Mouse (Mus musculus) pancreas, adult 10 weeks (tissue): ENCODE data around the gene Upf3a. TPM values are rescaled to one million over a fixed set of nuclear protein-coding genes. Genes with fewer than 3 reads are reported as not detected.

Experiments used
- polyA plus RNA-seq: library from polyadenylated mRNA; stranded (reverse); fragments of 350-450 nt; fragmentation: Illumina TruSeq; extraction: RNeasy Lipid Tissue Mini Kit (QIAGEN cat#74804); gene quantifications from one replicate; pipeline ENCODE4 v1.2.3, GENCODE M21; 2015; ENCODE audit warnings: low read depth, low replicate concordance; ENCODE audit not compliant: insufficient read depth

Upf3a gene
- 6.4 TPM for polyA plus RNA-seq

DNA sequence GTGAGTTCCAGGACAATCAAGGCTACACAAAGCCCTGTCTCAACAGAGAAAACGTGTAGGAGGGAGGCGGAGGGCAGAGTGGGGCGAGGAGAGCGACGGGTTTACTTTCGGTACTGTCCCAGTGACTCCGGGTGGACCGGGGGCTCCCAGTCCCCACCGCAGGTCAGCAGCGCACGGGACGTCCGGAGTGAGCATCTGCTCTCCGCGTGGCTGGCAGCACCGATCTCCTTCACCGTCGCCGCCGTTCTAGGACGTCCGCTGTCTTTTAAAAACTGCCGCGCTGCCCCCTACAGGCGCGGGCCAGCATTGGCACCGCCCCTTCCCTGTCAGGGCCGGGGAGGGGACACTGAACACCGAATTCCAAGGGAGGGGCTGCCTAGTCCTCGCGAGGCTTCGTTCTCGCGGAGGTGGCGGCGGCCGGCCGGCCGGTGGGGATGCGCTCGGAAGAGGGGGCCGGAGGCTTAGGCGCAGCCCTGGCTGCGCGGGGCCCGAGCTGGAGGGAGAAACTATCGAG is at the start of gene Upf3a:
TSS of gene Upf3a (plus strand) at position 366 of the 514 bp plus-strand sequence.

DNA sequence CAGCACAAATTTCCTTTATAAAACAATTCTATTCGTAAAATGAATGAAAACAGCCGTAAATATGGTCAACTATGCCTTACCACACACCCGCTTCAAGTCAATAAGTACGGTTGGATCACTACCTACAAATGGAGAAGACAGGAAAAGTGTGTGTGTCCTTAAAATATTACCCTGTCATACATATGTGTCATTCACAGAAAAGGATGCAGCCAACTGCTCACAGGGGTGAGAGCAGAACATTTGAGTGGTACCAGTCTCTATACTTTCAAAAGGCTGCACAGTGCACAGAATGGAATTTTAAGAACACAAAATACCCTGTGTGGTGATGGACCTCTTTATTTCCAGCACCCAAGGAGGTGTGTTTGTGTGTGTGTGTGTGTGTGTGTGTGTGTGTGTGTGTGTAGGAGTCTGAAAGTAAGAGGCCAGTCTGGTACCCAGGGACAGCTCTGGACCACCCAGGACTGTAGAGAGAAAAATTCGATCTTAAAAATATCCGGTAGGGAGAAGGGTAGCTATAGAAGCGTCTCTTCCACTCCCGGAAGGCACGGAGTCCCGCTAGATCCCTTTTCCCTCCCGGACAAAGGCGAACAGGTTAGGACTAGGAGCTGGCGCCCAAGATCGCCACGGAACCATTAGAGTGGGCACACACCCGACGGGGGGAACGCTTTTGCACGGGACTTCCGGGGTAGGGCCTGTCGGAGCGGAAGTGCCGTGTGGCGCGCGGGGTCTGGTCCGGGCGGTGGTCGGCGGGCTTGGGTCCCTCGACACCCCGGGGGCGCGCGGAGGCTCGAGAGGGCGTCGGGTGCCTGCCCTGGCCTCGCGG is 28.2 kb upstream of the Upf3a start, which contains the start of gene Cdc16:
TSS of gene Cdc16 (plus strand) at position 695 of the 823 bp plus-strand sequence.

DNA sequence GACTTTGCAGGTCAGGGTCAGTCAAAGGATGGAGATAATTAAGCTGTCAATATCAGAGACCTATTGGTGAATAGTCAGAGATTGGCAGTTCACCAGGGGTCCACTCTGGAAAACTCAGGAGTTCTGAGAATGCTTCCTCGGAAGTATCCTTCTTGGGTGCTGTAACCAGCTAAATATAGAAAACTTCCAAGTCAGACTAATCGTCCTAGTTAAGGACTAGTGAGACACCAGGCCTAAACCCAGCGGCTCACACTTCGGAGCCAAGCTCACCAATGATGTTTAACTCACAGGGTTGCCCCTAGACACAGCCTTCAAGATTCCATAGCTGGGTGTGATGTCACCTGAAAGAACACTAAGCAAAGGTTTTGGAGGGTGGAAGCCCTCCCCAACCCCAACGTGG is 52.9 kb downstream of the Upf3a start, which contains the start of gene AF366264:
TSS of gene AF366264 (minus strand) at position 101 of the 400 bp plus-strand sequence.

Other genes starting within 250 kb of the Upf3a start
- not detected for gene 1700029H14Rik, start 223.2 kb upstream of the Upf3a start, polyA plus RNA-seq
- 6.0 TPM for gene Rasa3, start 108.0 kb upstream of the Upf3a start, polyA plus RNA-seq
- gene Cfap97d2, start 79.7 kb upstream of the Upf3a start, polyA plus RNA-seq, result not detected
- 14.3 TPM for gene Cdc16, start 27.9 kb upstream of the Upf3a start, polyA plus RNA-seq
- gene AF366264, start 52.8 kb downstream of the Upf3a start, polyA plus RNA-seq, result not detected
- 2.3 TPM for gene Champ1, start 84.0 kb downstream of the Upf3a start, polyA plus RNA-seq
- 6.0 TPM for gene Coprs, start 104.7 kb downstream of the Upf3a start, polyA plus RNA-seq